Mouse (Mus musculus): Measurements from ENCODE around the gene B430306N03Rik. TPM values are rescaled to one million over a fixed set of nuclear protein-coding genes. Genes with fewer than 3 reads are reported as not detected.
"Not testable (repeated sequence)": the region's sequence is repeated elsewhere in the genome, so short reads cannot be mapped to it uniquely, and the experiment has no call there.

The B430306N03Rik gene
- polyA plus RNA-seq, 1 experiment, result 9.1 TPM

DNA sequence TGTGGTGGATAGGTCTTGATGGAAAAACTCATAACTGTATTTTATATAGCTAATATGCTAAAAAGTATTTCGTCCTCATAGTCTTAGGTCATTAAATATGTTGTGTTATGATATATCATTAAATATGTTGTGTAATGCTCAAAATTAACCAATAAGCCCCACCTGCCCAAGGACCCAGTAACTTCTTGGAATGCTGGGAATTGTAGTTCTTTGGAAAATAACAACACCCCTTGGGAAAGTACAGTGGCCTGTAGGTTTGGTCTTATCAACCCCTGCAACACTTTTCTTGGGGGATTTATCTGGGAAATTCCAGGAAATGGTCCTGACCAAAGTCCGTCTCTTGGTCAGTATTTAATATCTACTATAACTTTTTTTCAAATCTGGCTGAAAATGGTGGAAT, 27.1 kb downstream of the B430306N03Rik start:
- DNase-seq (ENCODE audit: low read depth in 1 of 2, low spot score in 2 of 2), result no peak
- no peaks in the 10 kb centered on the region for H3K36me3 ChIP-seq (ENCODE audit: control insufficient read depth, insufficient read depth, low read length)
- 90% methylated on average over 2 of the region's 2 CpGs for WGBS
- H3K4me3 ChIP-seq (ENCODE audit: extremely low read depth, insufficient read depth, insufficient read length), result no peak overlapping the region
- no peaks in the 10 kb centered on the region for H3K27me3 ChIP-seq (ENCODE audit: control insufficient read depth, insufficient read depth, low read length)
- H3K4me1 ChIP-seq (ENCODE audit: control insufficient read depth, insufficient read depth, insufficient read length), result no peaks in the 10 kb centered on the region
- H3K27ac ChIP-seq (ENCODE audit: insufficient read depth, low read length), result no peak overlapping the region
- TF ChIP-seq CTCF (IDR thresholded peaks at IDR 0.05; ENCODE audit: extremely low read depth, insufficient read depth, insufficient read length, insufficient replicate concordance) (no peak), POLR2A (IDR thresholded peaks at IDR 0.05; ENCODE audit: low read depth, low read length) (no peak)

DNA sequence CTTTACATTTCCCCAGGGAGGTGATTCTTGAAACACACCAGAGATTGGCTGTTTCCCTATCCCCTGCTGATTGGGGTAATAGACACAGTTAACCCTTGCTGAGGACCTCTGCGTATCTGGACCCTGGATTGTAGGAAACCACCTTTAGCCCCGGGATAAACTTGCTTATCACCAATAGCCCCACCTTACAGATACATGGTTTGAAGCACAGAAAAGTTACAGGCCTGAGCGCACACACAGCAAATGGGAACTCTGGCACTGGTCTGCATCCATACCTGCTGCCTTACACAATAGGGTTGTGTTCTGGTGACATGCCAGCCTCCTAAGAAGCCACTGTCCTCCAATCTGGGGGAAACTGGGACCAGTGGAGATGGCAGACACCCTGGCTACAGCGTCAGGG, 29.9 kb downstream of the B430306N03Rik start:
- DNase-seq (ENCODE audit: low read depth in 1 of 2, low spot score in 2 of 2), result no peak
- Histone ChIP-seq H3K4me3 (ENCODE audit: extremely low read depth, insufficient read depth, insufficient read length) (no peak overlapping the region), H3K36me3 (ENCODE audit: control insufficient read depth, insufficient read depth, low read length) (no peaks in the 10 kb centered on the region), H3K27me3 (ENCODE audit: control insufficient read depth, insufficient read depth, low read length) (no peaks in the 10 kb centered on the region), H3K4me1 (ENCODE audit: control insufficient read depth, insufficient read depth, insufficient read length) (no peaks in the 10 kb centered on the region), H3K27ac (ENCODE audit: insufficient read depth, low read length) (no peak overlapping the region)
- WGBS, result 84% methylated on average over 4 of the region's 4 CpGs
- no peak for TF ChIP-seq CTCF (IDR thresholded peaks at IDR 0.05; ENCODE audit: extremely low read depth, insufficient read depth, insufficient read length, insufficient replicate concordance)
- no peak for TF ChIP-seq POLR2A (IDR thresholded peaks at IDR 0.05; ENCODE audit: low read depth, low read length)

DNA sequence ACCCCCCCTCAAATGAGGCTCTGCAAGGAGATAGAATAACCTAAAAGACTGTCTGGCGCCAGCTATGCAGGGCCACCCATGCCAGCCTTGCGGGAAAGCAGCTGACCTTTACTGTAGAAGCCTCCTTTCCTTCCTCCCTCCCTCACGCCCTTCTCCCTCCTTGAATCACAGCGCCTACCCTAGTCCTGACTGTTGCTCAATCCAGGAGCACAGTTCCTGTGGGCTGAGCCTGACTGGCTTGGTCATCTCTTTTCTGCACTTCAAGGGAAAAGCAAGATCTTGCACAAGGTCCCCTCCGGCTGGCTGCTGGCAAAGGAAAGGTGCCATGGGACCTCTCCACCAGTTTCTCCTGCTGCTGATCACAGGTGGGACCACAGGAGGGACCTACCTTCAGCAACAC, 30.3 kb downstream of the B430306N03Rik start, which contains the start of gene Trem2:
Trem2 (plus strand) TSS at position 171 of the 400 bp plus-strand sequence.
- Histone ChIP-seq H3K4me3 (ENCODE audit: extremely low read depth, insufficient read depth, insufficient read length) (no peak within 1 kb of the TSS), H3K27ac (ENCODE audit: insufficient read depth, low read length) (no peak within 1 kb of the TSS), H3K4me1 (ENCODE audit: control insufficient read depth, insufficient read depth, insufficient read length) (no peaks in the 10 kb centered on the region), H3K36me3 (ENCODE audit: control insufficient read depth, insufficient read depth, low read length) (no peaks in the 10 kb centered on the region), H3K27me3 (ENCODE audit: control insufficient read depth, insufficient read depth, low read length) (no peaks in the 10 kb centered on the region)
- 77% methylated on average over 5 of the region's 5 CpGs for WGBS
- no peak for DNase-seq (ENCODE audit: low read depth in 1 of 2, low spot score in 2 of 2)
- no peak for TF ChIP-seq POLR2A (IDR thresholded peaks at IDR 0.05; ENCODE audit: low read depth, low read length)
- no peak for TF ChIP-seq CTCF (IDR thresholded peaks at IDR 0.05; ENCODE audit: extremely low read depth, insufficient read depth, insufficient read length, insufficient replicate concordance)

DNA sequence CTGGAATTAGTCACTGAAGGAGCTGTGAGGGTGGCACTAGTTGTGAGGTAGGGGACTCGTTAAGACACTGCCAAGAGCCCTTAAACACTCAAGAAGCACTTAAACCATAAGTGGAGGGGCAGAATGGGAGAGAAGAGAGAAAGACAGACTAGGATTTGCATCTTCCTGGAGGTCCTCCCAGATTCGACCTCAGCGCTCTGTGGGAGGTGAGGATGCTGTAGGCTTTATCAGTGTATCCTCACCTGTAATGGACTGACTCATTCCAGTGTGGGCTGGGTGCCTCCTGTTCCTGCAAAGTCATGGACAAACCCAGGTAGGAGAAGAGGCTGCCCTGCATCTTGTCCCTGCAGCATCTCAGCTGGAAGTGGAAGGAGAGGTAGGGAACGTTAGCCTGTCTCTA, 30.9 kb downstream of the B430306N03Rik start:
- DNase-seq (ENCODE audit: low read depth in 1 of 2, low spot score in 2 of 2), result no peak
- 66% methylated on average over 4 of the region's 4 CpGs for WGBS
- Histone ChIP-seq H3K4me3 (ENCODE audit: extremely low read depth, insufficient read depth, insufficient read length) (no peak overlapping the region), H3K27ac (ENCODE audit: insufficient read depth, low read length) (no peak overlapping the region), H3K36me3 (ENCODE audit: control insufficient read depth, insufficient read depth, low read length) (no peaks in the 10 kb centered on the region), H3K4me1 (ENCODE audit: control insufficient read depth, insufficient read depth, insufficient read length) (no peaks in the 10 kb centered on the region), H3K27me3 (ENCODE audit: control insufficient read depth, insufficient read depth, low read length) (no peaks in the 10 kb centered on the region)
- TF ChIP-seq POLR2A (IDR thresholded peaks at IDR 0.05; ENCODE audit: low read depth, low read length) (no peak), CTCF (IDR thresholded peaks at IDR 0.05; ENCODE audit: extremely low read depth, insufficient read depth, insufficient read length, insufficient replicate concordance) (no peak)

- no peaks in the 10 kb centered on the region for H3K27me3 ChIP-seq (ENCODE audit: control insufficient read depth, insufficient read depth, low read length)
- no peaks in the 10 kb centered on the region for H3K36me3 ChIP-seq (ENCODE audit: control insufficient read depth, insufficient read depth, low read length)
- no peak overlapping the region for H3K4me3 ChIP-seq (ENCODE audit: extremely low read depth, insufficient read depth, insufficient read length)
- DNase-seq (ENCODE audit: low read depth in 1 of 2, low spot score in 2 of 2), result no peak
- no peaks in the 10 kb centered on the region for H3K4me1 ChIP-seq (ENCODE audit: control insufficient read depth, insufficient read depth, insufficient read length)
- TF ChIP-seq POLR2A (IDR thresholded peaks at IDR 0.05; ENCODE audit: low read depth, low read length), result no peak
- no peak for TF ChIP-seq CTCF (IDR thresholded peaks at IDR 0.05; ENCODE audit: extremely low read depth, insufficient read depth, insufficient read length, insufficient replicate concordance)
- WGBS, result 56% methylated on average over 2 of the region's 2 CpGs
- no peak overlapping the region for H3K27ac ChIP-seq (ENCODE audit: insufficient read depth, low read length)
These were observed 31.3 kb downstream of the B430306N03Rik start for GRCm38 (mm10) chr17:48347287-48347686.

DNA sequence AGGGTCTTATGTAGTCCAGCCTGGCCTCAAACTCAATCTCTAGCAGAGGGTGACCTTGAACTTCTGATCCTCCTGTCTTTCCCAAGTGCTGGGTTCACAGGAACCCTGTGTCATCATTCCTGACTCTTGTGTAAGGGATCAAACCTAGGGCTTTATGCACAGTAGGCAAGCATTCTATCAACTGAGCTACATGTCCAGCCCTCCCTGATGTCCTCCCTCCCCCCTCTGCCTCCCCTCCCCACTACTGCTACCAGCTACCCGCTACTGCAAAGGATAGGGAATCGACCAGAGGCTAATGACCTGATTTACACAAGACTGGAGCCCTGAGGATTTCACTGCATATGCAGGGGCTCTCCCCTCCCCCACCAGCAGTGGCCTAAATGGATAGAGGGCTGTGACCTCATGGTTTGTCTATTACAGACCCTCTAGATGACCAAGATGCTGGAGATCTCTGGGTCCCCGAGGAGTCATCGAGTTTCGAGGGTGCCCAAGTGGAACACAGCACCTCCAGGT, 34.8 kb downstream of the B430306N03Rik start:
- Histone ChIP-seq H3K36me3 (ENCODE audit: control insufficient read depth, insufficient read depth, low read length) (no peaks in the 10 kb centered on the region), H3K27ac (ENCODE audit: insufficient read depth, low read length) (no peak overlapping the region), H3K4me3 (ENCODE audit: extremely low read depth, insufficient read depth, insufficient read length) (no peak overlapping the region), H3K4me1 (ENCODE audit: control insufficient read depth, insufficient read depth, insufficient read length) (no peaks in the 10 kb centered on the region), H3K27me3 (ENCODE audit: control insufficient read depth, insufficient read depth, low read length) (no peaks in the 10 kb centered on the region)
- no peak for DNase-seq (ENCODE audit: low read depth in 1 of 2, low spot score in 2 of 2)
- no peak for TF ChIP-seq CTCF (IDR thresholded peaks at IDR 0.05; ENCODE audit: extremely low read depth, insufficient read depth, insufficient read length, insufficient replicate concordance)
- TF ChIP-seq POLR2A (IDR thresholded peaks at IDR 0.05; ENCODE audit: low read depth, low read length), result no peak
- 78% methylated on average over 5 of the region's 5 CpGs for WGBS

DNA sequence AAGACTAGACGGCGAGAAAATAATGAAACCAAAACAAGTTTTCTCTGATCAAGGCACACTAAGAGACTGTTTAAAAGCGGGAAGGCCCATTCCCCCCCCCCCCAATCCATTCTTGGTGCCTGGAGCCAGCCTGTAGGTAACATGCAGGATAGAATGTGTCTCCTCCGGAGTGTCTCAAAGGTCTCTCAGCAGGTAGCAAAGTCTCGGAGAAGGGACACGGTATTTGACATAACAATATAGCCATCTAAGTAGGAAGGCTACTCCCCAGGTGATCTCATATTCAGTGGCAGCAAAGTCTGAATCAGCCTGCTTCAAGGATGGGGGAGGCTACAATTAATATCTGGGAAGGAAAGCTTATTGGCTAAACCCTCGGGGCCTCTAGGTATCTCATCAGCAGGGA, 37.0 kb downstream of the B430306N03Rik start:
- H3K36me3 ChIP-seq (ENCODE audit: control insufficient read depth, insufficient read depth, low read length); DNase-seq (ENCODE audit: low read depth in 1 of 2, low spot score in 2 of 2); H3K4me1 ChIP-seq (ENCODE audit: control insufficient read depth, insufficient read depth, insufficient read length); H3K27ac ChIP-seq (ENCODE audit: insufficient read depth, low read length); H3K4me3 ChIP-seq (ENCODE audit: extremely low read depth, insufficient read depth, insufficient read length); H3K27me3 ChIP-seq (ENCODE audit: control insufficient read depth, insufficient read depth, low read length): not testable (repeated sequence)
- 89% methylated on average over 7 of the region's 7 CpGs for WGBS

All from spleen, adult 2 months (tissue).